Mouse (Mus musculus) testis, adult 2 months (tissue): ENCODE measurements around the gene Rab13.

ENCODE experiments used
- CTCF ChIP-seq: fragments of 200-500 bp; IDR thresholded peaks from 2 replicates; pipeline ENCODE4 v1.5.1; 2012; ENCODE audit warnings: low read depth, mild to moderate bottlenecking, inconsistent platforms, low read length, moderate library complexity; ENCODE audit not compliant: control insufficient read depth, insufficient read depth, insufficient replicate concordance
- POLR2A ChIP-seq: fragments of 200-500 bp; IDR thresholded peaks from 2 replicates; pipeline ENCODE4 v1.6.1; 2012; ENCODE audit warnings: low read depth, mild to moderate bottlenecking, inconsistent platforms, low read length, moderate library complexity; ENCODE audit not compliant: control insufficient read depth

- no peak for TF ChIP-seq CTCF
- no peak for TF ChIP-seq POLR2A
Observed at GRCm38 (mm10) chr3:90215825-90216380, 2.4 kb downstream of the Rab13 start.
